Mouse (Mus musculus) MEL (cell line): ENCODE data around the gene Bahcc1. TPM values are rescaled to one million over a fixed set of nuclear protein-coding genes. Genes with fewer than 3 reads are reported as not detected.

ENCODE experiments used
- DNase-seq: peaks from one replicate; pipeline ENCODE4 v3.0.0; 2011; ENCODE audit warnings: low read depth, low spot score
- H3K27ac ChIP-seq: 2 replicates; pipeline ENCODE4 v1.5.1; 2012; ENCODE audit warnings: low read depth, mild to moderate bottlenecking, control low read depth, low read length, moderate library complexity; ENCODE audit not compliant: control insufficient read depth
- H3K27me3 ChIP-seq, 2 experiments: fragments of 150-350 bp in 1 of 2; sonication (generic) in 1 of 2; 2 replicates each; pipeline ENCODE4 v1.6.1; 2012; ENCODE audit warnings: low read length in 2 of 2, mild to moderate bottlenecking in 2 of 2, improper control_type of control experiment in 1 of 2, moderate library complexity in 1 of 2; ENCODE audit not compliant: insufficient read depth in 2 of 2, control insufficient read depth in 1 of 2
- H3K36me3 ChIP-seq, 2 experiments: 2 replicates each; pipeline ENCODE4 v1.6.1; 2012 to 2014; ENCODE audit warnings: low read length in 2 of 2, improper control_type of control experiment in 1 of 2, inconsistent platforms in 1 of 2, mild to moderate bottlenecking in 1 of 2; ENCODE audit not compliant: insufficient read depth in 2 of 2, control insufficient read depth in 1 of 2
- H3K4me1 ChIP-seq, 2 experiments: fragments of 150-350 bp in 1 of 2; sonication (generic) in 1 of 2; 2 replicates each; pipeline ENCODE4 v1.6.1; 2012; ENCODE audit warnings: low read length in 2 of 2, improper control_type of control experiment in 1 of 2, mild to moderate bottlenecking in 1 of 2; ENCODE audit not compliant: insufficient read depth in 2 of 2, control insufficient read depth in 1 of 2
- H3K4me3 ChIP-seq, 2 experiments: fragments of 150-350 bp in 1 of 2; sonication (generic) in 1 of 2; 2 replicates each; pipeline ENCODE4 v1.5.1; 2012; ENCODE audit warnings: low read depth in 2 of 2, low read length in 2 of 2, mild to moderate bottlenecking in 2 of 2, moderate library complexity in 2 of 2, control low read depth in 1 of 2, improper control_type of control experiment in 1 of 2; ENCODE audit not compliant: control insufficient read depth in 1 of 2, insufficient read depth in 1 of 2
- H3K79me2 ChIP-seq: 2 replicates; pipeline ENCODE4 v1.6.1; 2012; ENCODE audit warnings: mild to moderate bottlenecking, low read length, moderate library complexity; ENCODE audit not compliant: control insufficient read depth, poor library complexity, insufficient read depth
- H3K9ac ChIP-seq: 2 replicates; pipeline ENCODE4 v1.6.1; 2012; ENCODE audit warnings: low read depth, mild to moderate bottlenecking, control low read depth, low read length, moderate library complexity; ENCODE audit not compliant: control insufficient read depth, poor library complexity, severe bottlenecking
- H3K9me3 ChIP-seq: fragments of 150-350 bp; sonication (generic); replicated peaks from 2 replicates; pipeline ENCODE4 v1.6.1; 2012; ENCODE audit warnings: mild to moderate bottlenecking, low read length, improper control_type of control experiment, moderate library complexity; ENCODE audit not compliant: insufficient read depth
- BHLHE40 ChIP-seq: IDR thresholded peaks from 2 replicates; pipeline ENCODE4 v1.6.1; 2012; ENCODE audit warnings: low read depth, mild to moderate bottlenecking, inconsistent platforms, low read length, improper control_type of control experiment, borderline replicate concordance
- CHD2 ChIP-seq: IDR thresholded peaks from 2 replicates; pipeline ENCODE4 v1.6.1; 2011; ENCODE audit warnings: low read length, improper control_type of control experiment
- CTCF ChIP-seq, 3 experiments: IDR thresholded peaks in 2 of 3; conservative IDR thresholded peaks in 1 of 3; 2 replicates each; pipeline ENCODE4 v1.5.1; 2011 to 2012; ENCODE audit warnings: low read length in 3 of 3, low read depth in 2 of 3, mild to moderate bottlenecking in 2 of 3, improper control_type of control experiment in 1 of 3, inconsistent platforms in 1 of 3, mixed read lengths in 1 of 3, moderate library complexity in 1 of 3; ENCODE audit not compliant: control insufficient read depth in 1 of 3, insufficient read depth in 1 of 3, poor library complexity in 1 of 3, severe bottlenecking in 1 of 3
- ELF1 ChIP-seq: IDR thresholded peaks from 2 replicates; pipeline ENCODE4 v1.6.1; 2014; ENCODE audit warnings: low read depth, mild to moderate bottlenecking, inconsistent platforms, low read length, improper control_type of control experiment, moderate library complexity
- EP300 ChIP-seq, 2 experiments: IDR thresholded peaks; 2 replicates each; pipeline ENCODE4 v1.6.1; 2011; ENCODE audit warnings: improper control_type of control experiment in 2 of 2, low read length in 2 of 2, low read depth in 1 of 2, mild to moderate bottlenecking in 1 of 2
- ETS1 ChIP-seq: IDR thresholded peaks from 2 replicates; pipeline ENCODE4 v1.6.1; 2012; ENCODE audit warnings: low read depth, mild to moderate bottlenecking, inconsistent platforms, low read length, improper control_type of control experiment, moderate library complexity
- GABPA ChIP-seq: IDR thresholded peaks from 2 replicates; pipeline ENCODE4 v1.6.1; 2012; ENCODE audit warnings: low read depth, mild to moderate bottlenecking, inconsistent platforms, low read length, improper control_type of control experiment, moderate library complexity
- GATA1 ChIP-seq: IDR thresholded peaks from 2 replicates; pipeline ENCODE4 v1.6.1; 2011; ENCODE audit warnings: low read depth, low read length, improper control_type of control experiment
- MAX ChIP-seq: IDR thresholded peaks from 2 replicates; pipeline ENCODE4 v1.6.1; 2011; ENCODE audit warnings: low read length, improper control_type of control experiment
- MEF2A ChIP-seq: IDR thresholded peaks from 2 replicates; pipeline ENCODE4 v1.6.1; 2014; ENCODE audit warnings: low read depth, mild to moderate bottlenecking, inconsistent platforms, low read length, improper control_type of control experiment; ENCODE audit not compliant: poor library complexity, insufficient replicate concordance, severe bottlenecking; ENCODE audit errors: extremely low read depth
- MYB ChIP-seq: IDR thresholded peaks from 2 replicates; pipeline ENCODE4 v1.6.1; 2011; ENCODE audit warnings: mild to moderate bottlenecking, low read depth, low read length, improper control_type of control experiment
- MYC ChIP-seq: IDR thresholded peaks from 2 replicates; pipeline ENCODE4 v1.6.1; 2011; ENCODE audit warnings: low read depth, mild to moderate bottlenecking, low read length, improper control_type of control experiment, moderate library complexity
- NELFE ChIP-seq: IDR thresholded peaks from 2 replicates; pipeline ENCODE4 v1.6.1; 2011; ENCODE audit warnings: low read depth, low read length, improper control_type of control experiment
- NRF1 ChIP-seq: IDR thresholded peaks from 2 replicates; pipeline ENCODE4 v1.6.1; 2014; ENCODE audit warnings: low read depth, mild to moderate bottlenecking, inconsistent platforms, low read length, improper control_type of control experiment, moderate library complexity; ENCODE audit not compliant: poor library complexity, insufficient read depth, severe bottlenecking
- POLR2AphosphoS2 ChIP-seq: IDR thresholded peaks from 2 replicates; pipeline ENCODE4 v1.6.1; 2011; ENCODE audit warnings: low read length, improper control_type of control experiment
- RCOR1 ChIP-seq: IDR thresholded peaks from 2 replicates; pipeline ENCODE4 v1.6.1; 2012; ENCODE audit warnings: low read depth, mild to moderate bottlenecking, inconsistent platforms, low read length, improper control_type of control experiment
- SIN3A ChIP-seq: IDR thresholded peaks from 2 replicates; pipeline ENCODE4 v1.6.1; 2012; ENCODE audit warnings: low read length, improper control_type of control experiment, inconsistent platforms
- SMC3 ChIP-seq: IDR thresholded peaks from 2 replicates; pipeline ENCODE4 v1.6.1; 2011; ENCODE audit warnings: low read depth, low read length, improper control_type of control experiment
- TBP ChIP-seq: IDR thresholded peaks from 2 replicates; pipeline ENCODE4 v1.8.0; 2011; ENCODE audit warnings: low read depth, low read length, improper control_type of control experiment
- TCF12 ChIP-seq: IDR thresholded peaks from 2 replicates; pipeline ENCODE4 v1.6.1; 2014; ENCODE audit warnings: low read depth, mild to moderate bottlenecking, inconsistent platforms, low read length, improper control_type of control experiment, moderate library complexity
- USF1 ChIP-seq: IDR thresholded peaks from 2 replicates; pipeline ENCODE4 v1.6.1; 2014; ENCODE audit warnings: low read depth, mild to moderate bottlenecking, inconsistent platforms, low read length, improper control_type of control experiment, moderate library complexity
- USF2 ChIP-seq, 2 experiments: IDR thresholded peaks; 2 replicates each; pipeline ENCODE4 v1.6.1; 2011 to 2012; ENCODE audit warnings: improper control_type of control experiment in 2 of 2, low read length in 2 of 2, borderline replicate concordance in 1 of 2, inconsistent platforms in 1 of 2, low read depth in 1 of 2, mild to moderate bottlenecking in 1 of 2; ENCODE audit not compliant: insufficient read depth in 1 of 2
- ZC3H11A ChIP-seq: IDR thresholded peaks from 2 replicates; pipeline ENCODE4 v1.6.1; 2012; ENCODE audit warnings: low read depth, mild to moderate bottlenecking, inconsistent platforms, low read length, improper control_type of control experiment
- ZKSCAN1 ChIP-seq: IDR thresholded peaks from 2 replicates; pipeline ENCODE4 v1.6.1; 2012; ENCODE audit warnings: low read depth, mild to moderate bottlenecking, inconsistent platforms, low read length, improper control_type of control experiment, moderate library complexity
- ZMIZ1 ChIP-seq: IDR thresholded peaks from 2 replicates; pipeline ENCODE4 v1.6.1; 2012; ENCODE audit warnings: low read depth, mild to moderate bottlenecking, inconsistent platforms, low read length, improper control_type of control experiment, moderate library complexity
- polyA plus RNA-seq, 2 experiments: library from polyadenylated mRNA; stranded (reverse) in 1 of 2; unstranded in 1 of 2; fragments of >175 nt in 1 of 2; fragments of >200 nt in 1 of 2; gene quantifications; 2 replicates each; pipeline versions ENCODE4 v1.2.1 to v1.2.4; 2012; ENCODE audit warnings: low replicate concordance in 2 of 2, low read depth in 1 of 2; ENCODE audit not compliant: insufficient read length in 2 of 2, insufficient read depth in 1 of 2, missing spikeins in 1 of 2
- total RNA-seq: library from RNA; depleted of rRNA; stranded (reverse); fragments of 300-350 nt; gene quantifications from 2 replicates; pipeline ENCODE4 v1.2.3, GENCODE M21; 2012

Gene Bahcc1
- total and polyA plus RNA-seq, 3 experiments: 0.04 to 0.26 TPM; not detected in 1

DNA sequence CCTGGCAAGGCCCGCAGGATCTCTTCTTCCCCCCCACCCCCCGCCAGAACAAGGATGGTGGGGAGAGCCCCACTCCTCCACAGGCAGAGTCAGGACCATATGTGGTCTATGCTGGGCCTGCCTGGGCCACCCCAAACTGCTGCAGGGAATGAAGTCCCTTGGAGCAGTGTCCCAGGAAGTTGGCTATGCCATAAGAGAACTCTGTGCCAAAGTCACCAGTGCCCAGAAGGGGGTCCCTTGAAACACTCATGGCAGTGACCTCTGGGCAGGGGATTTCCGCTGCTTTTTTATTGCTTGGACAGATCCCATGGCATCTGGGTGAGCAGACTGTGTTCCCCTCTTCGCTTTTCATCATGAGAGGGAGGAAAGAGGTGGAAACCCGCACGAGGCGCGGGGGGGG lies 22.8 kb downstream of the Bahcc1 start:
- Histone ChIP-seq H3K27me3 (no peaks in the 10 kb centered on the region), H3K9me3 (no peaks in the 10 kb centered on the region), H3K4me1 (peaks cover 0 to under 1% of the 10 kb centered on the region in 2 experiments; a peak in 1 of 4 replicates), H3K9ac (no peak overlapping the region), H3K27ac (no peak overlapping the region), H3K79me2 (no peaks in the 10 kb centered on the region), H3K36me3 (no peaks in the 10 kb centered on the region), H3K4me3 (no peak overlapping the region)
- no peak for DNase-seq
- no peak for TF ChIP-seq NRF1
- no peak for TF ChIP-seq USF1
- no peak for TF ChIP-seq NELFE

GRCm38 (mm10) chr11:120256108-120256507 lies 23.4 kb downstream of the Bahcc1 start:
- DNase-seq: no peak
- H3K9me3 ChIP-seq: no peaks in the 10 kb centered on the region
- H3K9ac ChIP-seq: no peak overlapping the region
- H3K4me3 ChIP-seq: no peak overlapping the region
- no peaks in the 10 kb centered on the region for H3K36me3 ChIP-seq
- no peaks in the 10 kb centered on the region for H3K79me2 ChIP-seq
- no peak for TF ChIP-seq POLR2AphosphoS2
- no peak for TF ChIP-seq USF2 (IDR thresholded peaks at IDR 0.05; ENCODE audit: borderline replicate concordance in 1 of 2, insufficient read depth in 1 of 2, low read depth in 1 of 2, low read length in 2 of 2)
- no peak for TF ChIP-seq ELF1
- no peak for TF ChIP-seq SMC3
- no peak for TF ChIP-seq GATA1
- no peak for TF ChIP-seq ZMIZ1
- TF ChIP-seq USF1: no peak
- TF ChIP-seq MYC: no peak
- no peak for TF ChIP-seq TBP
- TF ChIP-seq GABPA: no peak
- no peak for TF ChIP-seq ZKSCAN1
- no peak for TF ChIP-seq CHD2
- no peak for TF ChIP-seq SIN3A
- TF ChIP-seq NRF1: no peak
- H3K4me1 ChIP-seq: peaks cover 0 to 5% of the 10 kb centered on the region in 2 experiments; a peak in 3 of 4 replicates
- no peak overlapping the region for H3K27ac ChIP-seq
- no peaks in the 10 kb centered on the region for H3K27me3 ChIP-seq

- Histone ChIP-seq H3K27ac (no peak overlapping the region), H3K79me2 (no peaks in the 10 kb centered on the region), H3K4me3 (no peak overlapping the region), H3K27me3 (no peaks in the 10 kb centered on the region), H3K9me3 (no peaks in the 10 kb centered on the region), H3K36me3 (peaks cover 0 to under 1% of the 10 kb centered on the region in 2 experiments; a peak in 2 of 4 replicates), H3K9ac (no peak overlapping the region), H3K4me1 (peaks cover under 1 to 8% of the 10 kb centered on the region in 2 experiments; a peak in 3 of 4 replicates)
- no peak for DNase-seq
- TF ChIP-seq RCOR1 (no peak), ETS1 (no peak), GATA1 (no peak), MYC (no peak), CHD2 (no peak), CTCF (IDR thresholded peaks at IDR 0.05 in 2 of 3, conservative IDR thresholded peaks at IDR 0.05 in 1 of 3; ENCODE audit: control insufficient read depth in 1 of 3, insufficient read depth in 1 of 3, low read depth in 2 of 3, low read length in 3 of 3, poor library complexity in 1 of 3, severe bottlenecking in 1 of 3) (no peak), MYB (no peak), MAX (no peak), MEF2A (no peak), USF2 (IDR thresholded peaks at IDR 0.05; ENCODE audit: borderline replicate concordance in 1 of 2, insufficient read depth in 1 of 2, low read depth in 1 of 2, low read length in 2 of 2) (no peak), GABPA (no peak), POLR2AphosphoS2 (no peak), EP300 (IDR thresholded peaks at IDR 0.05; ENCODE audit: low read depth in 1 of 2, low read length in 2 of 2) (no peak), ZC3H11A (no peak), BHLHE40 (no peak), TCF12 (no peak)
Observed at GRCm38 (mm10) chr11:120256543-120256942, 23.8 kb downstream of the Bahcc1 start.
